Mouse (Mus musculus) limb, embryonic 12.5 days (tissue): ENCODE measurements around the gene Cnot4. TPM values are rescaled to one million over a fixed set of nuclear protein-coding genes. Genes with fewer than 3 reads are reported as not detected.

Experiments used
- ATAC-seq: fragments of 200-750 bp; cut with Nextera tagmentation; 2 replicates; pipeline ENCODE4 v1.8.0; 2017; ENCODE audit warnings: low read depth, moderate TSS enrichment; ENCODE audit not compliant: insufficient number of reproducible peaks, insufficient read depth, low FRiP score, low TSS enrichment
- H3K27ac ChIP-seq: fragments of 300-500 bp; sonication (generic); 2 replicates; pipeline ENCODE4 v1.5.1; 2016; ENCODE audit warnings: mild to moderate bottlenecking, moderate library complexity
- H3K27me3 ChIP-seq: fragments of 300-500 bp; sonication (generic); 2 replicates; pipeline ENCODE4 v1.6.1; 2016; ENCODE audit warnings: mild to moderate bottlenecking, moderate library complexity
- H3K36me3 ChIP-seq: fragments of 300-500 bp; sonication (generic); 2 replicates; pipeline ENCODE4 v1.6.1; 2016; ENCODE audit warnings: mild to moderate bottlenecking, moderate library complexity
- H3K4me1 ChIP-seq: fragments of 300-500 bp; sonication (generic); replicated peaks from 2 replicates; pipeline ENCODE4 v1.6.1; 2016
- H3K4me2 ChIP-seq: fragments of 300-500 bp; sonication (generic); 2 replicates; pipeline ENCODE4 v1.6.1; 2016; ENCODE audit warnings: mild to moderate bottlenecking, moderate library complexity
- H3K4me3 ChIP-seq: fragments of 300-500 bp; sonication (generic); replicated peaks from 2 replicates; pipeline ENCODE4 v1.5.1; 2016; ENCODE audit warnings: mild to moderate bottlenecking
- H3K9ac ChIP-seq: fragments of 300-500 bp; sonication (generic); replicated peaks from 2 replicates; pipeline ENCODE4 v1.6.1; 2016; ENCODE audit warnings: mild to moderate bottlenecking, moderate library complexity
- H3K9me3 ChIP-seq: fragments of 300-500 bp; sonication (generic); 2 replicates; pipeline ENCODE4 v1.6.1; 2016; ENCODE audit warnings: mild to moderate bottlenecking, moderate library complexity
- WGBS: fragments of 180-500 bp; shearing (Covaris S2); methylation state at CpG from one replicate; pipeline ENCODE4 v1.1.7; 2016; 5-methylcytosine and 5-hydroxymethylcytosine counted together
- polyA plus RNA-seq: library from polyadenylated mRNA; unstranded; fragments of >200 nt; fragmentation: Nextera tagmentation; extraction: Ambion mirVana; gene quantifications from 2 replicates; pipeline ENCODE4 v1.2.1, GENCODE M21; 2016

The Cnot4 gene
- polyA plus RNA-seq, 1 experiment from 2014 or later = 26.6 TPM

DNA sequence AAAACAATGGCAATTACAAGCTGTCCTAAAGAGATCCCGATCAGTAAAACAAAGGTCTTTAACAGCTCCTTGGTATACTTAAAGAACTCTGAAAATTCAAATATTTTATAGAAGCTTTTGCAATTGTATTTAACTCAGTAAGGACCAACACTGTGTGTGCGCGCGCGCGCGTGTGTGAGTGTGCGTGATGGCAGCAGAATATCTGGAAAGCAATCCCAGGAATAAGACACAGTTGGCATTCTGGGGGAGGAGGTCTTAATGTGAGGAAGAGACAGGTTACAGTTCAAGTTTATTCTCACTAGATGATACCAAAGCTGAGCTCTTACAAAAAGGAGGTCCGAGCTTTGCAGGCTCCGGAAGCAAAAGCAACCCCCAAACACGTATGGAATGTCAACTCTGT is 100.2 kb downstream of the Cnot4 start:
- Histone ChIP-seq H3K4me3 (no peak overlapping the region), H3K27me3 (no peaks in the 10 kb centered on the region), H3K4me2 (no peak overlapping the region), H3K36me3 (peaks cover 12% of the 10 kb centered on the region; the same call in 1 of the 2 replicates), H3K9me3 (no peaks in the 10 kb centered on the region), H3K27ac (no peak overlapping the region), H3K9ac (no peak overlapping the region), H3K4me1 (no peaks in the 10 kb centered on the region)
- WGBS = 97% methylated on average over 11 of the region's 11 CpGs
- no peak for ATAC-seq

DNA sequence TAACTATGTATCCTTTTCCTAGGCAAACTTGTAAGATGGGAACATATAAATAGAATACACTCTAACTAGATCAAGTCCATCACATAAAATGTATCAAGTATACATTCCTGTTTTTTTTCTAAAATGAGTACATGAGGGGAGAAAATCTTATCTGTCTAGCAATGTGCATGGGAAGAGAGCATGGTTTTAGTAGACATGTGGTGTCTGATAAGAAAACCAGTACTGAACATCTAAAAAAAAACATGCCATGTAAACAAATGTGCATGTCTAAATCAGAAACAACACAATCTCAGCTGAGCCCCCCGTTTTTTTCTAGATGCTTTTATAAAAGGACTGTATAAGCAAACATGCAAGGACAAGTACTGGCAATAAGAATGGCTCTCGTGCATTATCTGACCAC is 100.8 kb downstream of the Cnot4 start:
- H3K4me2 ChIP-seq = no peak overlapping the region
- peaks cover 12% of the 10 kb centered on the region; the same call in 1 of the 2 replicates for H3K36me3 ChIP-seq
- WGBS = 84% methylated on average over 2 of the region's 2 CpGs
- no peak overlapping the region for H3K4me3 ChIP-seq
- H3K9ac ChIP-seq = no peak overlapping the region
- H3K27me3 ChIP-seq = no peaks in the 10 kb centered on the region
- no peaks in the 10 kb centered on the region for H3K4me1 ChIP-seq
- no peak for ATAC-seq
- H3K9me3 ChIP-seq = no peaks in the 10 kb centered on the region
- H3K27ac ChIP-seq = no peak overlapping the region

DNA sequence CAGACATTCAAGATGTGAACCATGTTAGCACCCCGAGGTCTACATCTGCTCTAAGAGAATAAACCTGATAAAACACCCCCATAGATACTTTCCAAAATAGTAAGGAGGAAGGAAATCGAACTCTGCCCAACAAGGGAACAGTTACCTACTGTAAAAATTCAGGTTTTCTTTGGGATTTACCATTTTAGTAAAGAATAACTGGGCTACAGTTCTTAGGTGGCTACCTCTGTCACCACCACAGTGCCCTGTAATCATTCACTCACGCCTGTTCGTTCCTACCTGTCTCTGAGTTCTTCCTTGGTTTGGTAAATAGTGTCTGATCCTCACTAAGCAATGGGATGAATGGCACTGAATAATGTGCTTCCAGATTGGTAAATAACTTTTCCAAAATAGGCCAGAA is 102.7 kb downstream of the Cnot4 start:
- H3K9me3 ChIP-seq = no peaks in the 10 kb centered on the region
- WGBS = 90% methylated on average over 4 of the region's 4 CpGs
- no peak overlapping the region for H3K27ac ChIP-seq
- no peak overlapping the region for H3K4me3 ChIP-seq
- H3K9ac ChIP-seq = no peak overlapping the region
- ATAC-seq = no peak
- H3K4me2 ChIP-seq = no peak overlapping the region
- H3K4me1 ChIP-seq = no peaks in the 10 kb centered on the region; the same call in 1 of the 2 replicates
- no peaks in the 10 kb centered on the region for H3K36me3 ChIP-seq
- H3K27me3 ChIP-seq = no peaks in the 10 kb centered on the region

DNA sequence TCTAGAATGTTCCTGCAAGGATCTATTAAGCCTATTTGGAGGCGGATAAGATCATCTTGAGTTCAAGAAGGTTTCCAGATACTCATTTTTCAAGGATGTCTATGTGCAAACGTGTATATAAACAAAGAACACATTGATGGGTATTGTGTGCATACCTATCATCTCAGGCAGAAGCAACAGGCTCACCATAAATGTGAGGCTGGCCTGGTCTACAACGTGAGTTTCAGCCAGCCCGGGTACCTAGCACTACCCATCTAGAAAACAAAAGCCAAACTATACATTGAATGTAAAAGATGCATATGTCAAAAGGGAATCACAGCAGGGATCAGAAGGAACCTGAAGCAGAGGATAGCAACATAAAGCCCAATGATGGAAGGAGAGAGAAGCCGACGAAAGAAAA is 103.3 kb downstream of the Cnot4 start:
- no peak overlapping the region for H3K4me2 ChIP-seq
- H3K27me3 ChIP-seq = no peaks in the 10 kb centered on the region
- no peaks in the 10 kb centered on the region for H3K9me3 ChIP-seq
- WGBS = 94% methylated on average over 6 of the region's 6 CpGs
- H3K4me1 ChIP-seq = peaks cover 3% of the 10 kb centered on the region; the same call in 1 of the 2 replicates
- no peaks in the 10 kb centered on the region for H3K36me3 ChIP-seq
- H3K9ac ChIP-seq = no peak overlapping the region
- H3K27ac ChIP-seq = no peak overlapping the region
- no peak overlapping the region for H3K4me3 ChIP-seq
- no peak for ATAC-seq

DNA sequence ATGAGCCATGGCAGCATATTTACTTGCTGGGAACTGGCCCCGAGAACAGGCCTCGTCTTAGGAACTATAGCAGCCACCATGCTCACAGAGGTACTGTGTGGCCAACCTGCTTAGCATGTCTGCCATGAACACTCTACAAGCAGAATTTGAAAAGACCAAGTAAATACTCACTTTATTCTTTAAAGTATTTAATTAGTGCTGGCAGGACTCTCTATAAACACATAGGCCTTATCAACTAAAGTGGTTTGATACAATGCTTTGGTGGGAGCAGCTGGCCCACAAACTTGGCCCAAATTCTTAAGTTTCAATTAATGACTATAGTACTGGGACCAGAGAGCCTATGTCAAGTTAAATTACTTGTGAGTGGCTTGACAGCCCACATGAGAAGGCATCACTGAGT is 105.5 kb downstream of the Cnot4 start:
- peaks cover 2% of the 10 kb centered on the region for H3K36me3 ChIP-seq
- no peaks in the 10 kb centered on the region for H3K27me3 ChIP-seq
- ATAC-seq = no peak
- 97% methylated on average over 2 of the region's 2 CpGs for WGBS
- H3K9ac ChIP-seq = no peak overlapping the region
- H3K4me1 ChIP-seq = peaks cover 9% of the 10 kb centered on the region; the same call in 1 of the 2 replicates
- H3K27ac ChIP-seq = no peak overlapping the region
- H3K4me2 ChIP-seq = no peak overlapping the region
- H3K4me3 ChIP-seq = no peak overlapping the region
- no peaks in the 10 kb centered on the region for H3K9me3 ChIP-seq

DNA sequence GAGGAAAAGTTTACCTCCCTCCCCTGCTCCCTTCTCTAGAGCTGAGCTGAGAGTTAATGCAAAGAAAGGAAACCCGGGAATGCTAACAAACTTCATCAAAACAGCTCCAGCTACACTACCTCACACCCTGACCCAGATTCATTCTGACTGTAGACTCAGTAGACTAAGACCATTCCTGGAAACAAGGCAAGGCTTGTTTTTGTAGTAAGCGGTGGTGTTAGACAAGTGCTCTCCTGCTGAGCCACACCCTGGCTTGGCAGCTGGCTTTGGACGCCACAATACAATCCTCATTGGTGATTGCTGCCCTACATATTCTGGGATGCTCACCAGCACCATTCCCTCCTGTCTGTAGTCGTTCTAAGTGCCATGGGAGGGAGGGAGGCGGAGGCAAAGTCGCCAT is 106.3 kb downstream of the Cnot4 start:
- no peak overlapping the region for H3K9ac ChIP-seq

DNA sequence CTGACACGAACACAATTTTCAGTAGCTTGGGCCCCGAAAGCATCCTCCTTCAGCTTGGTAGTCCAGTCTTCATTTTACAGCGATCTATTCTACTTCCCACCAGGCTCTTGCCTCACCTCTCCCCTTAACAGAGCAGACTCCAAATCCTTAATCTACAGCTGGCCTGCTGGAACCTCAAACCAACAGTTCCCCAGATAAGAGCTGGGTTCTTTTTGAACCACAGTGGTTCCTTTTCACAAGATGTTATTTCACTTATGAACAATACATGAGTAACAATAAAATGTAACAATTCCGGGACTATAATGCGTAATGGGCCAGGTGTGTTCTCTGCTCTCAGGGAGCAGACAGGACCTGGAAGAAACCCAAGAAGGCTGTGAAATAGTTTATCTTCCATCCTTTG is 116.9 kb downstream of the Cnot4 start:
- 92% methylated on average over 5 of the region's 5 CpGs for WGBS
- no peak for ATAC-seq
- Histone ChIP-seq H3K27ac (no peak overlapping the region), H3K4me2 (no peak overlapping the region), H3K4me1 (no peaks in the 10 kb centered on the region), H3K36me3 (peaks cover 8% of the 10 kb centered on the region; the same call in 1 of the 2 replicates), H3K9me3 (no peaks in the 10 kb centered on the region), H3K27me3 (no peaks in the 10 kb centered on the region), H3K4me3 (no peak overlapping the region), H3K9ac (no peak overlapping the region)

More for the DNA sequence above, 106.3 kb downstream of the Cnot4 start:
- Histone ChIP-seq H3K27ac (no peak overlapping the region), H3K36me3 (peaks cover 8% of the 10 kb centered on the region), H3K4me2 (no peak overlapping the region), H3K4me1 (peaks cover 9% of the 10 kb centered on the region; the same call in 1 of the 2 replicates), H3K27me3 (no peaks in the 10 kb centered on the region), H3K9me3 (no peaks in the 10 kb centered on the region), H3K4me3 (no peak overlapping the region)
- WGBS = 65% methylated on average over 6 of the region's 6 CpGs
- ATAC-seq = no peak

DNA sequence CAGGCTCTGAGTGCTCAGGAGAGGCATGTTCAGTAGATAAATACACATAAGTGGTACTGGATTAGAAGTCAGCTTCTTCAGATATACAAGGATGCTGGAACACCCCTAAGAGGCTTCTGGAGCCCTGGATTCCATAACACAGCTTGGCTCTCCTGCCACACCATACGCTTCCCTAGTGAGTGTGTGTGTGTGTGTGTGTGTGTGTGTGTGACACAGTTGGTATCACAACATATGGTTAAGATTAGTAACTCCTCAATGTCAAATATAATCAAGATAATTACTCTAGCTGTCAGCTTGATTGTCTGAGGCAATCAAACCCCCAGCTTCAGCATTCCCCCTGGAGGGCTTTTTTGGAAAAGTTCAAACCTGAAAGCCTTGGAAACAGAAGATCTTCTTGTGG is 121.6 kb downstream of the Cnot4 start:
- H3K4me3 ChIP-seq = no peak overlapping the region
- H3K9ac ChIP-seq = no peak overlapping the region
- no peaks in the 10 kb centered on the region for H3K27me3 ChIP-seq
- ATAC-seq = no peak
- H3K4me1 ChIP-seq = no peaks in the 10 kb centered on the region
- H3K36me3 ChIP-seq = no peaks in the 10 kb centered on the region
- WGBS = 84% methylated on average over 1 of the region's 1 CpGs
- no peak overlapping the region for H3K4me2 ChIP-seq
- H3K27ac ChIP-seq = no peak overlapping the region
- H3K9me3 ChIP-seq = no peaks in the 10 kb centered on the region

DNA sequence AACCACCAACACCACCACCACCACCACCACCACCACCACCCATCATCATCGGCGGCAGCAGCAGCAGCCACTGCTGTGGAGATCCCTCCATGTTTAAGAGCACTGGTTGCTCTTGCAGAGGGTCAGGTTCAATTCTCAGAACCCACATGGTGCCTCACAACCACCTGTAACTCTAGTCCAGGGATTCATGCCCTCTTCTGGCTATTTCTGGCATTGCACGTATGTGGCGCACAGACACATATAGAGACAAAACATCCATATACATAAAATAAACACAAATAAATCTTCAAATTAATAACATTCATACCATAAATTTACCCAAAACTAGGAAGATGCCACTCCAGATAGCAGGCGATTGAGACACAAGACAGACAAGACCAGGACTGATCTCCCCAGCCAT is 122.8 kb downstream of the Cnot4 start:
- H3K4me1 ChIP-seq = no peaks in the 10 kb centered on the region
- no peak overlapping the region for H3K4me3 ChIP-seq
- 94% methylated on average over 5 of the region's 5 CpGs for WGBS
- H3K27me3 ChIP-seq = no peaks in the 10 kb centered on the region
- no peak overlapping the region for H3K4me2 ChIP-seq
- no peaks in the 10 kb centered on the region for H3K36me3 ChIP-seq
- no peak overlapping the region for H3K9ac ChIP-seq
- H3K9me3 ChIP-seq = no peaks in the 10 kb centered on the region
- H3K27ac ChIP-seq = no peak overlapping the region
- no peak for ATAC-seq

DNA sequence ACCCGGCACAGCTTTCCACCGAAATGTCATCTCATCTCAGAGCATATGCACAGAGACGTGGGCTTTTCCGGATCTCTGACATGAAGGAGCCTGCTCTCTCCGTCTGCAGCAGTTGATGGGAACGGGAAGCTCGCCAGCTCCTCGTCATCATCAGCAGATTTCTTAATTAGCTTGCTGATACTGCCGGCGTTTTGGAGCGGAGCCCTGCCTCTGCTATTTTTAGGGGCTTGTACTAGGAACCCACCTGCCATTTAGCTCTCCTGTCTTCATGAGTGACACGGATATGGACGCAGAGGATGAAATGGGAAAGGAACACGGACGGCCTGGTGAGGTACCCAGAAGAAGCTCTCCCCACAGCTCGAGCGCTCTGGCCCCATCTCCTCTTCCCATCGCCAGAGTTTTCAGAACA is 131.3 kb downstream of the Cnot4 start:
- no peaks in the 10 kb centered on the region for H3K4me1 ChIP-seq
- no peak overlapping the region for H3K4me3 ChIP-seq
- H3K27ac ChIP-seq = no peak overlapping the region
- H3K4me2 ChIP-seq = no peak overlapping the region
- H3K9me3 ChIP-seq = no peaks in the 10 kb centered on the region
- 84% methylated on average over 18 of the region's 18 CpGs for WGBS
- H3K9ac ChIP-seq = no peak overlapping the region
- H3K27me3 ChIP-seq = no peaks in the 10 kb centered on the region
- H3K36me3 ChIP-seq = no peaks in the 10 kb centered on the region
- ATAC-seq = no peak

DNA sequence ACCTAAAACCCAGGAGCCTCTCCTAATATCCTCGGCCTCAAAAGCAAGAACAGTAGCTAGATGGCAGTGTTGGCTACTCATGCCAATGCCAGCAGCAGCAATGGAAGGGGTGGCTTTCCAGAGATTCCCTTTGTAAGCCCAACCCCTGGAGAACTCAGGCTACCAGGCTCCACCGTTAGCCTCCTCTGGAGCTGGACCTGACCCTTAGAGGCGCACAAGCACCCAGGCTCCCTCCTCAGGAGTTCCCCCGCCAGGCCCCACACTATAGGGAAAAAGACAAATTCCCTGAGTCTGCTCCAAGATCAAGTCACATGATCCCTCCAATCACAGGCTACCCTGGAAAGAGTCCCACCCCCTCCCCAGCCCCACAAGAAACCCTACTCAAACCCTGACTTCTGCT is 134.4 kb downstream of the Cnot4 start:
- ATAC-seq = no peak
- no peak overlapping the region for H3K27ac ChIP-seq

DNA sequence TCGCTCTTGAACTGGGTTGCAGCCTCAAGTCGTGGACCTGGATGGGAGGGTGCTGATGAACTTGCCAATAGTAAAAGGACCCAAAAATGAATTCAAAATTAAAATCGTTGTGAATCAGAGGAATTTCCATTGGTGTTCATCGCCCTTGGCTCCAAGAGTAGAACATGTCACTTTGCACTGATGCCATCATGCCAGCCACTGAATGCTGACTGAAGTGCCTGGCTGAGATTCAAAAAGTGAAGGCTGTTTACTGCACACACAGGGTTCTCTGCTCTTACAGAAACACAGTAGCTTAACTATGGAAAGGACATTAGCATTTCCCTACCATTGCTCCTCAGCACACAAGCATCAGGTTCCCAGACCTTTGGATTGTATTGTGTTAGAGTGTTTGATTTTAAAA is 137.0 kb downstream of the Cnot4 start:
- H3K9ac ChIP-seq = no peak overlapping the region
- no peaks in the 10 kb centered on the region for H3K36me3 ChIP-seq
- H3K27ac ChIP-seq = no peak overlapping the region
- no peak for ATAC-seq
- no peaks in the 10 kb centered on the region for H3K9me3 ChIP-seq
- no peak overlapping the region for H3K4me2 ChIP-seq
- H3K27me3 ChIP-seq = no peaks in the 10 kb centered on the region
- no peak overlapping the region for H3K4me3 ChIP-seq
- peaks cover 5% of the 10 kb centered on the region for H3K4me1 ChIP-seq
- 80% methylated on average over 4 of the region's 4 CpGs for WGBS

More for the DNA sequence above, 134.4 kb downstream of the Cnot4 start:
- Histone ChIP-seq H3K4me3 (no peak overlapping the region), H3K9ac (no peak overlapping the region), H3K4me1 (peaks cover 5% of the 10 kb centered on the region), H3K36me3 (no peaks in the 10 kb centered on the region), H3K9me3 (no peaks in the 10 kb centered on the region), H3K27me3 (no peaks in the 10 kb centered on the region), H3K4me2 (peak overlapping the region; percentile 33)
- WGBS = 9% methylated on average over 4 of the region's 4 CpGs
